Mouse (Mus musculus) right cerebral cortex, postnatal 14 days (tissue): Measurements from ENCODE around the gene Zfp524.
A peak's percentile ranks its signal among the peaks of the same experiment; 100 is the strongest.

Experiments used
- DNase-seq: peaks from one replicate; pipeline ENCODE4 v3.0.0; 2022

Zfp524 gene

GRCm38 (mm10) chr7:5051193-5052192 is 37.3 kb downstream of the Zfp524 start, which contains the start of gene Zfp580:
TSS of gene Zfp580 (plus strand) at chr7:5051538.
- DNase-seq, result peak; percentile 74

- DNase-seq, result no peak
Measured at GRCm38 (mm10) chr7:5052438-5052837, 38.2 kb downstream of the Zfp524 start.

GRCm38 (mm10) chr7:5052931-5053343 is 38.7 kb downstream of the Zfp524 start:
- peak; percentile 35 for DNase-seq

- DNase-seq, result peak; percentile 38
Measured at GRCm38 (mm10) chr7:5053456-5054179, 39.4 kb downstream of the Zfp524 start.

GRCm38 (mm10) chr7:5056651-5057263 is 42.5 kb downstream of the Zfp524 start:
- DNase-seq, result peak; percentile 70

GRCm38 (mm10) chr7:5057381-5057780 is 43.2 kb downstream of the Zfp524 start:
- DNase-seq, result no peak

GRCm38 (mm10) chr7:5057804-5058203 is 43.6 kb downstream of the Zfp524 start:
- DNase-seq, result peak; percentile 31

GRCm38 (mm10) chr7:5058631-5059030 is 44.4 kb downstream of the Zfp524 start:
- no peak for DNase-seq

- no peak for DNase-seq
Measured at GRCm38 (mm10) chr7:5059421-5059820, 45.2 kb downstream of the Zfp524 start.

- peak; percentile 77 for DNase-seq
Measured at GRCm38 (mm10) chr7:5060239-5060731, 46.1 kb downstream of the Zfp524 start.

GRCm38 (mm10) chr7:5060944-5061773 is 46.9 kb downstream of the Zfp524 start:
- DNase-seq, result peak; percentile 100

GRCm38 (mm10) chr7:5061774-5062359 is 47.7 kb downstream of the Zfp524 start, which contains the start of gene U2af2:
TSS of gene U2af2 (plus strand) at chr7:5062143.
- peak; percentile 97 for DNase-seq

GRCm38 (mm10) chr7:5062360-5063001 is 48.3 kb downstream of the Zfp524 start:
- DNase-seq, result peak; percentile 72

- no peak for DNase-seq
Measured at GRCm38 (mm10) chr7:5064886-5065285, 50.7 kb downstream of the Zfp524 start.
